Mouse (Mus musculus) kidney, adult 11 months (tissue): ENCODE data around the gene Il11ra1.
"Not testable (repeated sequence)": the region's sequence is repeated elsewhere in the genome, so short reads cannot be mapped to it uniquely, and the experiment has no call there.

Experiments used
- DNase-seq: peaks from one replicate; pipeline ENCODE4 v3.0.0; 2022

Il11ra1 gene

DNA sequence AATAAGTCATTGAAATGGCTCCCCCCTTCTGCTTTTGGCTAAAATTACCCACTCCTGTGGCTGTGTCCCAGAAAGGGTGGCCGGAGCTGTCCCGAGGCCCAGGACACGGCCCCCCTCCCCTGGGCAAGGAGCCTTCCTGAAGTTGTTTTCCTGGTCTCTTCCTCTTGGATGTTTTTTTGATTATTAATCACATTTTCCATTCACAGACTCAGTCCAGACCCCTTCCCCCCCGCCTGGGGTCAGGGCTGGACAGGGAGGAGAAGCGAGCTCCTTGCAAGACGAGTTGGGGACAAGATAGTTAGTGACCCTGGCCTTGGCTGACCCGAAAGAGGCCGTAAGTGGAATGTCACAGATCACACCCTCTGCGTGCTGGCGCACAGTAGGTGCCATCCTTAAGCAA is at the start of gene Il11ra1:
Gene Il11ra1 (plus strand): TSS at position 207 of the 400 bp plus-strand sequence.
- not testable (repeated sequence) for DNase-seq

DNA sequence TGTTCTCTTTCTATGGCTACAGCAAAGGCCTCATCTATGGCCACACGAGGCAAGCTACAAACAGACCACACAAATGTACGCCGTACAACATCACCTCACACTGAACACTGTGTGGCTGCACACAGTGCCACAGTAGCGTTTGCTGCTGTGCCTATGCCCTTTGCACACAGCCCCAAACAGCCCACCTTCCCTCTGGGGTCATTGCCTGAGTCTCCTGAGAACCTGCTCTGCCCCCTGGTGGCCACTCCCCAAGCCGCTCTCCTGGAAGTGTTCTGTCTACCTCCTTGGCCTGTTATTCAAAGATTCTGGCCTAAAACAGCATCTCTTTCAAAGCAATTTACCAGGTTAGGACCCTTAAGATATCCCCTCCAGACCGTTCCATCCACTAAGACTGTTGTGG is 46.5 kb upstream of the Il11ra1 start:
- peak; percentile 49 for DNase-seq

DNA sequence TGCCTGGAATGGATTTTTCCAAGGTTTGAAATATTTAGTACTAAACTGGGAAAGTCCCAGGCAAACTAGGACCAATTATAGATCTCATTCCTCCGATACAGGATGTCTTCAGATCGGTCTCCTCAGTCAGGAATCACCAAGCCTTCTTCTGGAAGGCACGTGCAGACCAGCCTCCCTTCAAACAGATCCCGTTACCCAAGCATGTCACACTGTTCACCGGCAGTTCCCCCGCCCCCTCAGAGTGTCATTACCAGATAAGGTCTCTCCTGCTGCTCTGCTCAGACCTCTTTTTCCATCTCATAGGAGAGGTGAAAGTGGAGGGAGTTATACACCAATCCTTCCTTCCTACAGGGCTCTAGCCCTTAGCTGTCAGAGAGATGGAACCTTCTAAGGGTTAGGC is 46.1 kb upstream of the Il11ra1 start:
- DNase-seq: no peak

DNA sequence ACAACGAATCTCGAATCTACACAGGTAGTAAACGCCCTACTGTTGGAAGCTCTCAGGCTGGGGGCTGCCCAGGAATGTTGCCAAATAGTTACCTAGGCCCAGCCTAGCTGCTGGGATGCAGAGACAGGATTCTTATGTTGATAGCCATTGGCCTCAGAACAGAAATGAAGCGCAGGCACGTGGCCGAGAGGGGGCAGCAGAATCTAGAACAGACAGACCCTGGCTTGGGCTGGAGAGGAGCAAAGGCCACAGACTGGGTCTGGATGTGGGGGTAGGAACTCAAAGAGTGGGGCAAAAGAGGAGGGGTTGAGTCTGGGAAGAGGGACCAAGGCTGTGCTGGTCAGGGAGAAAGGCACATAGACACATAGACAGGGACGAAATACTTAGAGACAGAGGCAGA is 45.6 kb upstream of the Il11ra1 start:
- peak; percentile 55 for DNase-seq

DNA sequence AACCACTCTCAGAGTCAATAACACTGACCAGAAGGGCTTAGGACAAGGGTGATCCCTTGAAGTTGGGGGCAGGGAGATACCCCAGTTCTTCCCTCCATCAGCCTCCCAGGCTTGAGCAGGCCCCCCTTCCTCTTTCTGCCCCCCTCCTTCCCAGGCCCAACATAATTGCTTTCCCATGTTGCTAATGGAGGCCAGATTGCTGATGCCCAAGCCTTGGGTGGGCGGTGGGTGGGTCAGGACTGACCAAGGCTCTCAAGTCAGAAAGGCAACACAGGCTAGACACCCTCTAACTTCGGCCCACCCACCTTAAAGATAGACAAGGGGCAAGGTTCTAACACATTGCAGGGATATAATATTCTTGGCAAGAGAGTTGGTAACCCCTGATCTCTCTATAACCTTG is 44.3 kb upstream of the Il11ra1 start:
- DNase-seq: no peak

DNA sequence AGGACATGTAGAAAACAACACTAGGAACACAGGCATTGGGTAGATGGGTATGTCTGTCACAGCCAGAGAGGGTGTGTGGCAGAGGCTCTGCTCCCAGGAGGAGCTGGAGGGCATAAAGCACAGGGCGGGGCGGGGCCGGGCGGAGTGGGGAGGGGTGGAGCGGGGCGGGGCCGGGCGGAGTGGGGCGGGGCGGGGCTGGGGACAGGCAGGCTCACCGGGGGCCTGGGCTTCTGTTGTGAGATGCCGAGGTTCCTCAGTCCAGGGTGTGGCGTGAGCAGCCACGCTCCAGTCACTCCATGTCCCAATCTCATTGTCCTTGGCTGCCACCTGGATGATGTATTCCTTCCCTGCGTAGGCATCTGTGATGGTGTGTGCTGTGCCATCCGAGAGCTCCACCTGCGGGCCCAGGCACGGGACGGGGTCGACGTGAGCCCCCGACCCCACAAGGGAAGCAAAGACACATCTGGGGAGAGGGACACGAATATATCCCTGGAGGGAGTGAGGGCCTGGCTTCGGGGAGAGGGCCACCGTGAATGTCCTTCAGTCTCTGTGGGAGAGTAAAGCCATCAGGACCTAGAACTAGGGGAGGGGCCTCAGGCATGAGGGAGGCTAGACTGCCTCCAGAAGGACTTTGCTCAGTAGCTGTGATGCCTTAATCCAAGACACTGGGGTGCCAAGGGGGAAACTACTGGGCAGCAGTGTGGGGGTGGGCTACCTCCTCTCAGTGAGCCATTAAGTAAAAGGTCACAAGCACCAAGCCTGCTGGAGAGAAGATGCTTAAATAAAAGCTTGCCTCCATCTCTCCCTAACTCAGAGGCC is 41.0 kb upstream of the Il11ra1 start:
- DNase-seq: peak; percentile 46

DNA sequence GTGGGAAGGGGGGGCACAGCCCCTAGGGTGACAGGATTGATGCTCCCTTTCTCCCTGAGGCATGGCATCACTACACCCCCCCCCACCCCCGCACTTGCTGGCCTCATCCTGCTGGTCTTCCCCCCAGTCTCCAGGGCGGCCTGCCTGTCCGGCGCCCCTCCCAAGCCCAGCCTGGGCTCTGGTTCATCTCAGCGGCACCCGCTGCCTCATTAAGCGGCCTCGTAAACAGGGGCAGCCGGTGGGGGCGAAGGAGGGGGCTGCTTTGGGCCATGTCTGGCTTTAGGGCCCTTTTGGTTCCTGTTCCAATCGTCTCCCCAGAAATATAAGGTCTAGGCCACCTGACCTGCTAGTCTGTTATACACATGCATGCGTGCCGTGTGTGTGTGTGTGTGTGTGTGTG is 40.2 kb upstream of the Il11ra1 start:
- no peak for DNase-seq

DNA sequence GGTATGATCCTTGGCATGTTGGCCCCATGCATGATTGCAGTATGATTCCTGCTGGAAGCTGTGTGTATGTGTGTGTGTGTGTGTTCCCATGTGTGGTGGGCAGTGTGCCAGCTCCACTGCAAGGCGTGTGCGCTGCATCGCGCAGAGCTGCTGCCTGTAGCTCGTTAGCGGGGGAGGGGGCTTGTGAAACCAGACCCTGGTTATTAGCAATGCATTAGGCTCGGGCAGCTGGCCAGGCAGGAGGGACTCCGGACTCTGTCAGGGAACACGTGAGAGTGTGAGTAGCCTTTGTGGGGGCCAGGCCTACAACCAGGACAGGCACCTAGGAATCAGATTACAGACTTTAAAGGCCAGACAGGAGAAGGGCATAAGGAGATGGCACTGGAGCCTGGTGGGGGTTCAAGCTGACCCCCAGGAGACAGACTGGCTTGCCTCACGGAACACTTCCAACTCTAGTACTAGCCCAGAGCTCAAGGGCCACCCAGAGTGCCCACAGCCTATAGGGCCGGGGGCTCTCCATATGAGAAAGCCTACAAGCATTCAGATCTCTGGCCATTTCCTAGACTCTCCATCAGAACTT is 38.8 kb upstream of the Il11ra1 start:
- peak; percentile 60 for DNase-seq

DNA sequence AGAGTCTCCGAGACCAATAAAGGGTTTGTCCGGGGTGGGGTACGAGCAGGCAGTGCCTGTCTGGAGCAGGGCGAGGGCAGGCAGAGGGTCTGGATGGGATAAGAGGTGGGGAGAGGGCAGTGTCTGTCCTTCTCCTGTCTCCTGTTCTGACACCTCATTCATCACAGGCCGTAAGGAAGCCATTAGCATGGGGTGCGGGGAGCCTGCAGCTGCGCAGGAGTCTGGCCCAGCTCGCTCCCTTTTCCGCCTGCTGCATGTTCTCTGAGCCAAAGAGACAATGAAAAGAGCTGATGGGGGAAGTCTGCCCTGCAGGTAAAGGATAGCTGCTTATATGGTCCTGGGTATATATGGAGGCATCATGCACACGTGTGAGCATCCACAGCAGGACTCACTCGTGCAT is 37.1 kb upstream of the Il11ra1 start:
- no peak for DNase-seq

DNA sequence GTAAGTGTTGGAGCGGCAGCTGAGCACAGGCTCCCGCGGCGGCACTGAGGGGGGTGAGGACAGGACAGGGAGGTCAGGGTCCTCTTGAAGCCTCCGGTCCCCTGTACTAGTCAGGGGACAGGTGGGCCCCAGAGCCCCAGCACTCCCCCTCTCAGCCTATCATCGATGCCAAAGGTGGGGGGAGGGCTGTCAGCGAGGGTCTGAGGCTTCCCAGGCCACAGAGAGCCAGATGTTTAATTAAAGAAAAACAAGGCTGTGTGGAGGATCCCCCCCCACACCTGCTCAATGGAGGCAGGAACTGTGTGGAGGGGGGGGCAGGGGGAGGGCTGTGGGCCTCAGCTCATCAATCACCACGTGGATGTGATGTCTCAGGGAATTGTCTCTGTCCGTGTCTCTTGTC is 36.2 kb upstream of the Il11ra1 start:
- no peak for DNase-seq

DNA sequence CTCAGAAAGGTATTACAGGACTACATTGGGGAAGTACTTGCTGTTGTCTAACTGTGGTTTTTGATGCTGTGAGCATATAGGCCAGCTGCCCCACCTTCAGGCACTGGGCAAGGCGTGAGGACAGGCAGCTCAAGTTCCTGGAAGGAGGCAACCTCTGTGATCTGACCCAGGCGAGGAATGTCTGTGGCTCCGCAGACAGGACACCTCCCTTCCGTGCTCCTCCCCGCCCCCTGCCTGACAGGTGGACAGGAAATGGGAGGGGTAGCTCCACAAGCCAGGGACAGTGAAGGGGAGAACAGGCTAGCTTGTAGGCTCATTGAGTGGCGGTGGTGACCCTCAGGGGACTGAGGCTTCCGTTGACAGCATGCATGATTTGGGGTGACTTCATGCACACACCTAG is 35.3 kb upstream of the Il11ra1 start:
- DNase-seq: no peak

DNA sequence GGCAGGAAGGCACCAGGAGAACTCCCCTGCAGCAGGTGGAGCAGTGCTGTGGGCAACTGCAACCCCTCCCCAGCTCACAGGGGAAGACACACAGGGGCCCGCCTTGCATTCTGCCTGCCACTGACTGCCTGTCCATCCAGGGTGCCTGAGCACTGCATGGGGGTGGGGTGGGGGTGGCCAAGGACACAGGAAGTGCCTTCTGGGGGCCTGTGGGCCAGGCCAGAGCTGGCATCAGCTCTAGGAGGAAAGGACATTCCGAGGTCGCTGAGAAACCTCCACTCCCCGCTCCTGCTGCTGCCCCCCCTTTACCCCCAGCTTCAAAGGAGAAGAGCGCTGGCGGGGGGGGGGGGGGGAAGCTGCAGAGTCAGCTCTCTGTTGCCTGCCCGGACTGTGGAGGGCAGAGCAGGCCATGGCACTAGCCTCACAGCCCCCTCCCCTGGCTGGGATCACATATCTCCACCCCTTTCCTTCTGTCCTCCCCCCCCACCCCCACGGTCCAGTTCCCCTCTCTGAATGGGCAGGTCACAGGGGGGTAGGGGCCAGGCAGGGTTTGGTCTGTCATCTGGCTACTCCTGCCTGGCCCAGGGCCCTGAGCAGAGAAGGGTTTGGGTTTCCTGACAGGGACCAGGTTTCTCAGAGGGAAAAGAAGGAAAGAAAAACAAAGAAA is 34.6 kb upstream of the Il11ra1 start:
- peak; percentile 18 for DNase-seq

DNA sequence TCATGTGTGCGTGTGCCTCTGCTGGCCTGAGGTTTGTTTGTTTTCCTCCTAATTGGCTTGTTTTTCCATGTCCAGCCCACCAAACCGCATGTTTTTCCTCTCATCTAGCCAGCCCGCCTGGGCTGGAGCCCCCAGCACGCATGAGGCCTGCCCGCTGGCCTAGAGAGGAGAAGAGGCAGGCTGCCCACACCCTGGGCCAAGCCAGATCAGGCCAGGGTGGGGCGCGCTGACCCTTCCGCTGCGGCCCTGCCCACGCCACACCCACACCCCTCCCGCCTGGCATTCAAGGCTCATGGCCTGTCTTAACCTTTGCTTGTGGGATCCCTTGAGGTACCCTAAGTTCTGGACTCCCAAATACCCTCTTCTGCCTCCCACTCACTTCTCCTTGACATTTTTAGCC is 33.1 kb upstream of the Il11ra1 start:
- DNase-seq: no peak

DNA sequence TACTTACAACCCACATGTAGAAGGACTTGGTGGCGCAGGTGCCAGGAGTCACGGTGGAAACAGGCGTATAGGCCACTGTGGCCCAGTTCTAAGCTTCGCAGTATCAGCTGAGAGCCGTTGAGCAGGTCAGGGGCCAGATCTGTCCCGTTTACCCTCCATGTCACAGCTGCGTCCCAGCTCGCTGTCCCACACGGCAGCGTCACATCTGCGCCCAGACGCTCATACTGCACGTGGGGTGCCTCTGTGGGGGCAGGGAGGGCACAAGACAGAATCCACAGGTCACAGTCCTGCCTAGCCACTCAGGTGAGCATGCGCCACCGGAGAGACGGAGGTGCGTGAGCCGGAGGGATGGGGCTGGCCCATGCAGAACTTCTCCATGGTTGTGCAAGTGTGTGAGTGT is 29.0 kb upstream of the Il11ra1 start:
- DNase-seq: no peak

DNA sequence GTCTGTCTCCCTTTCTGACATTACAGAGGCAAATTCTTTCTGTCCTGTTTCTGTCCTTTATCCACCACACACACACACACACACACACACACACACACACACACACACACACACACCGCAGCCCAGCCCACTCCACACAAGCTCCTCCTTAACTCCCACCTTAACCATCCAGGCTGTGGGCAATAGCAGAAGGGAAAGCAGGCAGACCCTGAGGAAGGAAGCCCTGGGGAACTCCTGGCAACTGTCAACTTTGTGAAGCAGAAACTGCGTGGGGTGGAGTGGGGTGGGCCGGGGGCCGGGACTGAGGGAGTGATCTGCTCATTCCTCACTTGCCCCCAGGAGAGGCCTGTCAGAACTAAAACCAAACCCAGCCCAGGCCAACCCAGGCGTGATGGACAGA is 28.3 kb upstream of the Il11ra1 start:
- no peak for DNase-seq

DNA sequence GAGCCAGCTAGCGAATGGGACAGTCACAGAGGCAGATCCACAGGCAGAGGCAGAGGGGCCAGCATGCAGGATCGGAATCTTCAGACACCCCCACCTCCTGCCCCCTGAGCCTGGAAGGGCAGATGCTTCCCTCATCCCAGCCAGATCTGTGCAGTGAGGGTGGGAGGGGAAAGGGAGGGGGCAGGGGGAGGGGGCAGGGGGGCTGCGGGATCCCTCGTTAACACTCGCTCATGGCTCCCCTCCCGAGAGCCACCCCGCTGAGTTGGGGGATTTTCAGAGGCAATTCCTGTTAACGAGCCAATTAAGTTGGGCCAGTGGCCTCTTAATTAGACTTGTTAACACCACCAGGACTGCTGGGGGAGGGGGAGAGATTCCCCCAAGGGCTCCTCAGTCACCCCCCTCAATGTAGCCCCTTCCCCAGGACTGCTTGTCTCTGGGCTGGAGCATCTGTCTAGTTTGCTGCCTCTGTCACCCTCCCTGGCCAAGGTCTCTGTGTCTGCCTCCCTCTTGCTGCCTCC is 27.8 kb upstream of the Il11ra1 start:
- DNase-seq: no peak

DNA sequence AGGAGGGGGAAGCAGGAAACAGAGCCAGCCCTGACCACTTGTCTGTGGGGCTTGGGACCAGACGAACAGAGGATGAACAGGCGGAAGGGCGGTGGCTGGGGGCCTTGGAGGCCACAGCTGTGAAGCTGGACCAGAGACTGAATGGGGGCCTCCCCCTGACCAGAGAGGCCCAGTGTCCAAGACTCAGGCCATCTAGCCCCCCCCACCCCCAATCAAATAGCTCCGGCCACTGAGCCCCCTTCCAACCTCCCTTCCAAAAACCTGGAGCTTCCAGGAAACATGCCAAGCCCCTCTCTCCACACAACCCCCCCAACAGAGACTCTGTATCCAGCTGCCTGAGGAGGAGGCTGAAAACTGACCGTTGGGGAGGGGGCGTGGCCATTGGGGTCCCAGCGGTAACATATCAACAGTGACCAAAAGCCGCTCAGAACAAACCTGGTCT is 27.2 kb upstream of the Il11ra1 start:
- DNase-seq: no peak

DNA sequence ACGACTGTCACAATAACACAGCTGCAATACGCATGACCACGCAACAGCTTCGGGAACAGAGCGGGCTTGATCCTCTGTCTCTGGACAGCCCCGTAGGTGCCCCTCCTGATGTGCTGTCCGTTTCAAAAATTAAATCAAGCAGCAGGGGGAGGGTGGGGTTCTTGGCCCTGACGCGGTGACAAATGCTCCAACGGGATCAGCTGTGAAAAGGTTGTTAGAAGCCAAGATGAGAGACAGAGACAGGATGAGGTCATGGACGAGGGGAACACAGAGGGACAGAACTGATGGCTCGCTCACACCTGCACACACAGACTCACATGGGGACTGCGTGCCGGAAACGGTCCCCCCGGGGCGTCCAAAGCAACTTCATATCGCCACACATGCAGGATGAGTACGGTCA is 26.6 kb upstream of the Il11ra1 start:
- DNase-seq: no peak

DNA sequence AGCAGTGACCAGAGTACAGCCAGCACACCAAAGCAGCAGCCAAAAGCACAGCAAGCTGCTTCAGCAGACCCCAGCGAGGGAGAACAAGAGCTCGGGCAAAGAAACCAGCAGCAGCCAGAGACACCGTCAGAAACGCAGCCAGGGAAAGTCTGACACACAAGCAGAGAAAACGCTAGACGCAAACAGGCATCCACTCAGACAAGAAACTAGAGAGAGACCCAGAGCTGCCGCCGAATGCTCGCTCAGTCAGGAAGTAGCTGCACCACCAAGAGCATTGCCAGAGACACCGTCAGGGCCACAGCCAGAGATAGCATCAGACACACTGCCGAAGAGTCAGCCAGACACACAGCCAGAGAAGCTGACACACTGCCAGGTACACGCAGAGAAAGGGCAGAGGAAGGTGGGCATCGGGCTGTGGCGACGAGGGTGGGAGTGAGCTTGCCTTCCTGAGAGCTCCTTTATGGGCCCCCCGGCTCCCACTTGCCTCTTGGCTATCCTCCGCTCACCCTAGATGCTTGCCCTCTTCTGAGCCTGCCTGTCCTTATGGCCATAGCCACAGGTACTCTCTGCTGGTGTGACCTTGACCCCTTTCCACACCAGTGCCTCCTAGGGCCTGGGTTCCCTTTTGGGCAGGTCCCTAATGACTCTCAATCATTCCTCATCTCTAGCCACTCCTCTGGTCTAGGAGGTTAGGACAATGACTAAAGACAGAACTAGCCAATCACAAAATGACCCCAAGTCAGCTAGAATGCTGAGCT is 23.4 kb upstream of the Il11ra1 start:
- DNase-seq: no peak

DNA sequence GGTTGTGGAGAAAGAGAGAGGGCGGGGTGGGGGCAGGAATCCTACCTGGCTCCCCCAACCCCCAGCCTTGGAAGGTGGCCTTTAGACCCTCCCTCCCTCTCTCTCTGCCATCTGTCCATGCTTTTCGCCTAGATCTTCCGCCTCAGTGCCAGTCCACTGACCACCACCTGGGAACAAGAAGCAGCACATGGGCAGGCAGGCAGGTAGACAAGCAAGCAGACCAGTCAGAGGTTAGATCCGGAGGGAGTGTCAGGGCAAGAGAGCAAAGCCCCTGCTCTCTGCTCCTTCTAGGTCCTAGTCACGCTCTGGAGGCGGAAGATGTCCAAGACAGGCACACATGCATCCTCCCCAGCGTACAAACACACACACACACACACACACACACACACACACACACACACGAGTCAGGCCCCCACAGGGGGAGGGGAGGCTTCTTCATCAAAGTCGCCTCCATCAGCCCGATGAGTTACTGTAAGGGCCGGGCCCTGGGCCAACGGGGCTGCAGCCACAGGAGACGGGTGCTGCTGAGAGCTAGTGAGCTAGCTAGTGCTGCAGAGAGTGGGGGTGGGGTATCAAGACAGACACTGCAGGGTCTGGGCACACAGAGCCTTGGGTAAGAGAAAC is 22.7 kb upstream of the Il11ra1 start:
- peak; percentile 68 for DNase-seq

DNA sequence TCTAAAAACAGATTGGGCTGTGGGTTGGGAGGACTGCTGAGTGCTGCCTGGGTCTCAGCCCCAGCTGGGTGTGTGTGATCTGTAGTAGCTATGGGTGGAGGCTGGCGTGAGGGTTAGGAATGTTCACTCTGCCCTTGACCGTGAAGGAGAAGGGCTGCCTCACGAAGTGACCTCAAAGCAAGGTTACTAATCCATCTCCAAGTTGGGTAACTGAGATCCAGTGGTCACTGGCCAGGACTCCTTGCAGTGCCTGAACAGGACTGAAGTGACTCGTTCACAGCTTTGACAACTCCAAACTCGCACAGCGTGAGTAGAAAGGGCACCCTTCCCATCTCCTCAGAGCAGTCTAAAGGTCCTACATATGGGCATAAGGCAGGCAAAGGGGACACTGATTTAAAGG is 20.9 kb upstream of the Il11ra1 start:
- no peak for DNase-seq

DNA sequence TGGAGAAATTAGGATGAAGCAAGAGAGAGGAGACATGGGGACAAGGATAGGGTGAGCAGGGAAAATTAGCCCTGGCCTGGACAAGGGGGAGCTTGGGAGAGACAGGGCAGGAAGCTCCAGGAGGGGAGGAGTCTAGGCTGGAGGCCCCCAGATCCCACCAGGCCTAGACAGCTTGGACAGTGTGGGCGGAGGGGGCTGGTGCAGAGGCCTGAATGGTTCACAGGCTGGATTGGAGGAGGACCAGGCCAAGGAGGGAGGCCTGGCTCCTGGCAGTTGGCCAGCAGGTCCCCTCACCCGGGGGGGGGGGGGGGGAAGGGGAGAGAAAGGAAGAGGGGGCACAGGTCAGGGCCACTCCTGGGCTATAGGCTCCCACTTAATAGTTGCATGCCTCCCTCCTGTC is 20.5 kb upstream of the Il11ra1 start:
- DNase-seq: no peak

DNA sequence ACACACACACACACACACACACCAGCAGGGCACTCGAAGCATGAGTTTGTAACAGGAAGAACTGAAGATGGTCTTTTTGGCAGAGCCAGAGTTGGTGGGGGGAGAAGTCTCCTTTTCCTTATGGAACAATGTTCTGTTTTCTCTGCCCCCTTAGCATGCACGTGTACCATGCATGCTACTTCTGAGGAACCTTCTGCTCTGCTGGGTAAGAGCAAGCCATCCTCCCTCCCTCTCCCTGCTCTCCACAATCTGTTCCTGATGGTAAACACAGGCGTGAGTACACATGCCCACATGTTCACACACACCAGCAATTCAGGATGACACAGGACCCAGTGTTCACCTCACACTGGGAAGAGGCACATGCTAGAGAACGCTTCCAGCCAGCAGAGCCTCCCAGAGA is 18.6 kb upstream of the Il11ra1 start:
- DNase-seq: no peak
